Mouse (Mus musculus): Measurements from ENCODE around the gene Memo1. TPM values are rescaled to one million over a fixed set of nuclear protein-coding genes. Genes with fewer than 3 reads are reported as not detected.

The Memo1 gene
- total and polyA plus RNA-seq, 3 experiments: 47.7 to 133 (median 76.4) TPM

DNA sequence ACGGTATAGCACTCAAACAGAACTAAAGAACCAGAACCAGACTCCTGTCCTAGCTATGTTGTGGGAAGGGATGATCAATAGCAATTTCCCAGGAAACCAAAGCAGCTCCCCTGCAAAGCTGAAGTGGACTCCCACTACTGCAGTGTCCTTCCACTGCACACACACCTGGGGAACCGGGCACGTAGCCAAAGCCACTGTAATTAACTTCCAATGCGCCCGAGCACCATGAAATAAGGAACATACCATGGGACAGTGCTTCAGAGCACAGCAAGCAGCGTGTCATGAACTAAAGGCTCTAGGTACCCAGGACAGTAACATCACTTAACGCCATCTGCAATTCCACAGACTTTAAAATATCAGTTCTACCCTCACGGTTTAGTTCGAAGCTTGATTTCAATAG lies 100.6 kb downstream of the Memo1 start:
- dilution Hi-C loops (cut with MboI; ENCODE audit: extremely low pct_ligation_motif_present, extremely low pct_unique_long_range_greater_than_20kb, low sequenced_read_pairs) (no loop called here), in situ Hi-C loops (cut with MboI; ENCODE audit: low pct_ligation_motif_present, low pct_unique_long_range_greater_than_20kb, low sequenced_read_pairs) (no loop called here)
- Histone ChIP-seq H3K4me2 (ENCODE audit: insufficient read depth, low read depth, poor library complexity, severe bottlenecking) (no peak overlapping the region), H3K4me3 (replicated peaks in 1 of 3; ENCODE audit: low read depth in 2 of 3, low read length in 2 of 3, poor library complexity in 1 of 3) (no peak overlapping the region), H3K9me3 (replicated peaks; ENCODE audit: low read length) (no peaks in the 10 kb centered on the region), H3K9ac (ENCODE audit: insufficient read depth, low read depth) (no peak overlapping the region), H3K4me1 (ENCODE audit: control insufficient read depth in 1 of 2, insufficient read depth in 2 of 2) (peaks cover 3 to 44% of the 10 kb centered on the region in 2 experiments), H3K36me3 (replicated peaks in 1 of 2; ENCODE audit: control insufficient read depth in 1 of 2, insufficient read depth in 1 of 2, low read length in 1 of 2) (peaks cover 0 to 10% of the 10 kb centered on the region in 2 experiments), H3K79me2 (replicated peaks; ENCODE audit: control insufficient read depth, extremely low read depth, insufficient read depth, poor library complexity, severe bottlenecking) (no peaks in the 10 kb centered on the region), H3K27ac (ENCODE audit: insufficient read depth, low read depth) (no peak overlapping the region), H3K27me3 (replicated peaks) (no peaks in the 10 kb centered on the region)
- TF ChIP-seq IRF4 (IDR thresholded peaks at IDR 0.05; ENCODE audit: low read depth, low read length) (no peak), RAD21 (IDR thresholded peaks at IDR 0.05; ENCODE audit: low read depth, low read length) (no peak), KAT2A (IDR thresholded peaks at IDR 0.05; ENCODE audit: insufficient replicate concordance, low read length) (no peak), SIN3A (IDR thresholded peaks at IDR 0.05; ENCODE audit: low read length) (no peak), BHLHE40 (IDR thresholded peaks at IDR 0.05; ENCODE audit: low read depth, low read length) (no peak), PAX5 (IDR thresholded peaks at IDR 0.05; ENCODE audit: low read length) (no peak), NRF1 (IDR thresholded peaks at IDR 0.05; ENCODE audit: low read depth, low read length) (no peak), MAZ (IDR thresholded peaks at IDR 0.05; ENCODE audit: low read depth, low read length) (no peak)
- no peak for DNase-seq (ENCODE audit: extremely low read depth)

GRCm38 (mm10) chr17:74193463-74193862 lies 101.9 kb downstream of the Memo1 start:
- no peak overlapping the region for H3K27ac ChIP-seq (ENCODE audit: insufficient read depth, low read depth)
- no peak overlapping the region for H3K4me2 ChIP-seq (ENCODE audit: insufficient read depth, low read depth, poor library complexity, severe bottlenecking)
- dilution Hi-C loops (cut with MboI; ENCODE audit: extremely low pct_ligation_motif_present, extremely low pct_unique_long_range_greater_than_20kb, low sequenced_read_pairs) (no loop called here), in situ Hi-C loops (cut with MboI; ENCODE audit: low pct_ligation_motif_present, low pct_unique_long_range_greater_than_20kb, low sequenced_read_pairs) (no loop called here)
- peaks cover 3 to 43% of the 10 kb centered on the region in 2 experiments for H3K4me1 ChIP-seq (ENCODE audit: control insufficient read depth in 1 of 2, insufficient read depth in 2 of 2)
- TF ChIP-seq UBTF (IDR thresholded peaks at IDR 0.05; ENCODE audit: low read depth, low read length): no peak
- no peak for TF ChIP-seq GABPA (IDR thresholded peaks at IDR 0.05; ENCODE audit: insufficient replicate concordance, low read depth, low read length)
- TF ChIP-seq MYC (IDR thresholded peaks at IDR 0.05; ENCODE audit: low read depth, low read length): no peak
- no peak for TF ChIP-seq CHD1 (IDR thresholded peaks at IDR 0.05; ENCODE audit: low read depth, low read length)
- TF ChIP-seq SMC3 (IDR thresholded peaks at IDR 0.05; ENCODE audit: low read depth, low read length): peak; percentile 31
- no peak for TF ChIP-seq CHD2 (IDR thresholded peaks at IDR 0.05; ENCODE audit: low read length)
- no peak for TF ChIP-seq NRF1 (IDR thresholded peaks at IDR 0.05; ENCODE audit: low read depth, low read length)
- TF ChIP-seq KAT2A (IDR thresholded peaks at IDR 0.05; ENCODE audit: insufficient replicate concordance, low read length): no peak
- no peak for TF ChIP-seq ELF1 (IDR thresholded peaks at IDR 0.05; ENCODE audit: low read depth, low read length)
- TF ChIP-seq EP300 (IDR thresholded peaks at IDR 0.05; ENCODE audit: low read length): no peak
- no peak for TF ChIP-seq ZNF384 (IDR thresholded peaks at IDR 0.05; ENCODE audit: low read depth, low read length)
- peak in 1 of 2 experiments; percentile 46; a peak in 2 of 4 replicates for TF ChIP-seq CTCF (conservative IDR thresholded peaks at IDR 0.05 in 1 of 2, IDR thresholded peaks at IDR 0.05 in 1 of 2; ENCODE audit: low read depth in 2 of 2, low read length in 2 of 2)
- TF ChIP-seq MAFK (IDR thresholded peaks at IDR 0.05; ENCODE audit: insufficient replicate concordance, low read length): no peak
- no peak for TF ChIP-seq MEF2A (IDR thresholded peaks at IDR 0.05; ENCODE audit: borderline replicate concordance, low read depth, low read length)
- TF ChIP-seq RAD21 (IDR thresholded peaks at IDR 0.05; ENCODE audit: low read depth, low read length): peak; percentile 38
- no peaks in the 10 kb centered on the region for H3K9me3 ChIP-seq (replicated peaks; ENCODE audit: low read length)
- no peaks in the 10 kb centered on the region for H3K27me3 ChIP-seq (replicated peaks)
- peaks cover 0 to 13% of the 10 kb centered on the region in 2 experiments for H3K36me3 ChIP-seq (replicated peaks in 1 of 2; ENCODE audit: control insufficient read depth in 1 of 2, insufficient read depth in 1 of 2, low read length in 1 of 2)
- H3K9ac ChIP-seq (ENCODE audit: insufficient read depth, low read depth): no peak overlapping the region
- DNase-seq (ENCODE audit: extremely low read depth): peak; percentile 27
- no peak overlapping the region for H3K4me3 ChIP-seq (replicated peaks in 1 of 3; ENCODE audit: low read depth in 2 of 3, low read length in 2 of 3, poor library complexity in 1 of 3)
- no peaks in the 10 kb centered on the region for H3K79me2 ChIP-seq (replicated peaks; ENCODE audit: control insufficient read depth, extremely low read depth, insufficient read depth, poor library complexity, severe bottlenecking)

All from CH12.LX (cell line).